Mouse (Mus musculus) spleen, adult 2 months (tissue): ENCODE measurements around the gene Spag17.

Experiments
- CTCF ChIP-seq: fragments of 200-500 bp; IDR thresholded peaks from 2 replicates; pipeline ENCODE4 v1.5.1; 2011; ENCODE audit warnings: mild to moderate bottlenecking, inconsistent platforms; ENCODE audit not compliant: insufficient read depth, insufficient read length, insufficient replicate concordance; ENCODE audit errors: extremely low read depth
- POLR2A ChIP-seq: fragments of 200-500 bp; IDR thresholded peaks from 2 replicates; pipeline ENCODE4 v1.6.1; 2011; ENCODE audit warnings: low read depth, low read length, inconsistent platforms

GRCm38 (mm10) chr3:99936159-99936558 is 51.0 kb downstream of the Spag17 start:
- TF ChIP-seq CTCF (no peak), POLR2A (no peak)
